Mouse (Mus musculus) kidney, postnatal 14 days (tissue): Measurements from ENCODE around the gene Ube2b.

Experiments used
- DNase-seq: peaks from one replicate; pipeline ENCODE4 v3.0.0; 2022; ENCODE audit warnings: mixed read lengths

The Ube2b gene

DNA sequence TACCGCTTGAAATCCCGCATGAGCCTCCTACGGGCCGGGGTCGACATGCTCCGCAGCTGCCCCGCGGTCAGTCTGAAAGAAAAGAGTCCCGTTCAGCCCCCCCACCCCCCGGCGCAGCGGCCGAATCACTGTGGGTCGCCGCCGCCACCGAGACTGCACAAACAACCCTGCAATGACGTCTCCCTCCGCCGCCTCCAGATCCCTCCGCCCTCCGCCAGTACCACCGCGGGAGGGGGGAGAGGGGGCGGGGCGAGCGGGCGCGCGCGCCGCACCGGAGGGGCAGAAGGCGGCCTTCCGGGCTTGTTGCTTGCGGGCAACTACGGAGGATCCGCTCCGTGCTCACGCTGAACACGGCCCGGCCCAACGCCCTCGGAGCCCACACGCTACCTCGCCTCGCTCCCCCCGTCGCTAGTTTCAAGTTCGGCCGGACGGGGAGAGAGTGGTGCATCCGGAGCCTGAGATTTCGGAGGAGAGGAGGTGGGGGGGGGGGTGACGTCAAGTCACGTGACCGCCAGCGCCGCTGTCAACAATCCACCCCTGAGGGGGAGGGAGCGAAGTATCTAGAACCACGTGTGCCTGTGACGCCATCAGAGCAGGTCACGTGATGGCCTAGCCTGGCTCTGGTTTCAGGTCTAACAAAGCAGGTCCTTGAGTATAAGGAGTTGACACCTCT lies at the start of gene Ube2b:
TSS of gene Ube2b (minus strand) at position 473 of the 673 bp plus-strand sequence.
- peak; percentile 98 for DNase-seq

DNA sequence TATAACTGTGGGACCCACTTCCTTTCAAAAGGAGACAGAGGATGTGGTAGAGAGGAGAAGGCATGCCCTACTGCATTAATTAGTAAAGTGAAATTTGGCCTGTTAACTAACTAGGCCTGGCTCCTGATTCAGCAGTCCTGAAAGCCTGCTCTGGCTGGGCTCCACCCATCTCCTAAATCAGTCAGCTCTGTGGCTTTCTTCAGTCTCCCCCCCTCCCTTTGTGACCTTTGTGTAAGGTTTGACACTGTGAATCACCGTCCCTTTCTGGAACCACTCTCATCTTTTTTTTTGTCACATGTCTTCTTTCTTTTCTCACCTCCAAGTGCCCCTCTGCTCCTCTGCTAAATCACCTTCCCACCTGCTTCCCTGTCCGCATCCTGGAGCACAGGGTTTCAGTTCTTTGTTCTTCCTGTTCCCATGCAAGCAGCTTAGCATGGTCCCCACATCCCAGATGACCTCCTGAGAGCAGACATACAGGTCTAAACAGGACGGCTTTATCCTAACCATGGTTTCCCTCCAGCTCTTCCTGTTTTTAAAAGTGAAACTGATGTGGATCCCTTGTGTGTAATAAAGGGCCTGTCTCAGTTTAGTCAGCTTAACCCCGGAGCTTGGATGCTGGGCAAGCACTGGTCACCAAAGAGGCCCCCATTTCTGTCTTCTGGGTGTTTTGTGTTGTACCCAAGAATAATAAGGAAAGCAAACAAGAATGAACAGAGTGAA lies 46.0 kb upstream of the Ube2b start:
- DNase-seq, result peak; percentile 37

DNA sequence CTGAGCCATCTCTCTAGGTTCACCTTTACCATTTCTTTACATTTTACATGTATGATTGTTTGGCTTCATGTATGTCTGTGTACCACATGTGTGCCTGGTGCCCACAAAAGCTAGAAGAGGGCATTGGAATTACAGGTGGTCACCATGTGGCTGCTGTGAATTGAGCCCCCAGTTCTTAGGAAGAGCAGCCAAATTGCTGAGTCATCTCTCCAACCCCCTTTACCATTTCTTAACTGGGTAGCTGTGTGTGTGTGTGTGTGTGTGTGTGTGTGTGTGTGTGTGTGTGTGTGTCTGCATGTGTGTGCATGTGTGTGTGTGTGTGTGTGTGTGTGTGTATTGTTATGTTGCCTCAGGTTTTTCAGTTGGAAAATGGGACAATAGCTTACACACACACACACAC lies 43.6 kb upstream of the Ube2b start:
- DNase-seq, result no peak

DNA sequence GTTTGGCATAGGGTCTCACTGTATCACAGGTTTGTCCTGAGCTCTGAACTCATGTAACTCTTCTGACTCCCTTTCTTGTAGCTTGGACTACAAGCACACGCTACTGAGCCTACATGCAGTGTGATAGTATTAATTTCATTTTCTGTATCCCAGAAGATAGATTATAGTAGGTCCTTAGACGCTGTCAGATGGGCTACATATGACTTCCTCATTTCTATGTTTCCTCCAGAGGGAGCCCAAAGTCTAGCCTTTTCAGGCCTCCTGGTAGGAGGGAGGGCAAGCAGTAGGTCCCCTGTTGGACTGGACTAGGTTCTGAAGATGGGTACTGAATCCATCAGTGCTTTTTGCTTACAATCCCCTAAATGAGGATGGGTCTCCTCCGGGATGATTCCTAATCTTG lies 42.7 kb upstream of the Ube2b start:
- DNase-seq, result no peak

DNA sequence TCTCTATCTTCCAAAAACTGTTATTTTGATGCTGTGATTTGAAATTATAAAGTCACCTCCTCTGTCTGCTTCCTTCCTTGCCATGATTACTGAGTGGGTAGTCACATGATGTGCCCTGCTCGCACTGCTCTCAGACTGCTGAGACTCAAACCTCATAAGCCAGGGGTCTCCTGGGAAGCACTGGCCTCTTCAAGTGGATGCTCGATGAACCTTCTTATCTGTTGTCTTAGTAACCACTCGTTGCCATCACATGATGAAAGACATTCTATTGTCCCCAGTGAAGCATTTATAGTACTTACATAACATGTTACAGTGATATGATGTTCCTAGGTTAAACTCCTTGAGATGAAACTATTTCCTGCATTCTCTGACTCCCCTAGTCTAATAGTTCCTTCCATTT lies 37.1 kb upstream of the Ube2b start:
- no peak for DNase-seq

DNA sequence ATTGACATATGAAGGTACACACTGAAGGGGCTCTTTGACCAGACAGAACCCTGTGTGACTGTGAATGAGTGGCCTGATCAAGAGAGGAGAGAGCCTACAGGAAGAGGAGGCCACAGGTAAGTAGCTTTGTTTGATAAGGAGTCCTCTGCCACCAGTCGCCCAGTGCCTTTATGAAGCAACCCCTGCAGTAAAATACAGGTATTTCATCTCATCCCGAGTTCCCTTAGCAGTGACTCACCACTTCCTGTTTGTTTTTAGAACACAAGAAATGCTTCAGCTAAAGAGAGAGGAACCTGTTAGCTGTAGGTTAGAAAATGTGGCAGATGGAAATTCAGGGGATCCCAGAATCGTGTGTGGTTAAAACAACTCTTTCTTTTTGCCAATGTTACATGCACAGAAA lies 35.3 kb upstream of the Ube2b start:
- no peak for DNase-seq

DNA sequence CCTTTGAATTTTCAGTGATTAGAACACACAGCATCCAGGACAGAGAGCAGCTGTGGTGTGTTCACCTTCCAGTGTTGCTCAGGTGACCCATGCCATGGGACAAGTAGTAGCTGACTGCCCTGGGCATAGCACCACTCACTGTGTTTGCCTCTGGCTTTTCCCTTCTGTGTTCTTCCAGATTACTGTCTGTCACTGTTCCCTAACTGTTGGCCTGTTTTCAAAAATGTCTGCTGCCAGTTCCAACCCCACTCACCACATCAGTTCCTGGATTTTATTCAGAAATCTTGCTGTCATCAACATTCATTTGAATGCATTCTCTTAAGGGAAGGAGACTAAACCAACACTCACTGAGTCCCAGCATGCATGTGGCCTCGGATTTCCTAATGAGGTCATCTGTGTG lies 33.4 kb upstream of the Ube2b start:
- no peak for DNase-seq

DNA sequence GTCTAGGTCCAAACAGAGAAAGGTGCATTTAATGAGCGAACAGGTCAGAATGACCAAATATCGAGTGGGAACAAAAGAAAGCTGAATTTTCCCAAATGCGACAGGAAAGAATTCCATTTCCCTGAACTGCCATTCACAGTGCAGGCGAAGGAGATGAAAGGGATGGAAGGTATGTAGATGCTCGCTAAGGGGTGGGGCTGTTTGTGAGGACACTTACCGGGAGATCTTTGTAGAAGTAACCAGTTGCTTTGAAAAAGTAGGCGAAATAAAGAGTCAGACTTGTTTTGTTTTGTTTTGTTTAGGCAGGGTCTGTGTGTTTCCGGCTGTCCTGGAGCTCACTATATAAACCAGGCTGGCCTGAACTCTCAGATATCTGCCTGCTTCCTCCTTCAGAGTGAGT lies 31.8 kb upstream of the Ube2b start:
- DNase-seq, result no peak

DNA sequence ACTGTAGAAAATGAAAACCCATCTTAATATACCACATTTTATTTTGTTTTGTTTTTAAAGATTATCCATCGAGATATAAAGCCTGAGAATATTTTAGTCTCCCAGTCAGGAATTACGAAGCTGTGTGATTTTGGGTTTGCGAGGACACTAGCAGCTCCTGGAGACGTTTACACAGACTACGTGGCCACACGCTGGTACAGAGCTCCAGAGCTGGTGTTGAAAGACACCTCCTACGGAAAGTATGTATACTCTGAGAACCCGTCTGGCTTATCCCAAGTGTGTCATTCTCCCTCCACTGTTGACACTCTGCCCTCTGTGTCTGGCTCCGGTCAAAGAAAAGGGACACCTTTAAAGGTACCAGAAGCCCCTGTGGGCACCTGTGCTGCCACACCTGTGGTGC lies 17.7 kb upstream of the Ube2b start:
- no peak for DNase-seq

DNA sequence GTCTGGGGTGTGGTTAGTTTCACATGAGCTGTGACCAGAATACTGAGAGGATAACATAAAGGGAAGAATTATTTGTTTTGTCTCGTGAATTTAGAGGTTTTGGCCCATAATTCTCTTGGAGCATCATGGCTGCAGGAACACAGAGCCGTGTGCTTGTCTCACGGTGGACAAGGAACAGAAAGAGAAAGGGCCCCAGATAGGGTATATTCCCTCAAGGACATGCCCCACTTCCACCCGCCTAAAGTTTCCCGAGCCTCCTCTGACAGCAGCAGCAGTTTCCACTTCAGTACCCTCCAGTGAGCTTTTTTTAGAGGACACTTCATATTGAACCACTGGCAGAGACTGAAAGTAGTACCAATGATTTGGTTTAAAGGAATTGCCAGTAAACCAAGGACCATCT lies 11.0 kb upstream of the Ube2b start:
- DNase-seq, result no peak

DNA sequence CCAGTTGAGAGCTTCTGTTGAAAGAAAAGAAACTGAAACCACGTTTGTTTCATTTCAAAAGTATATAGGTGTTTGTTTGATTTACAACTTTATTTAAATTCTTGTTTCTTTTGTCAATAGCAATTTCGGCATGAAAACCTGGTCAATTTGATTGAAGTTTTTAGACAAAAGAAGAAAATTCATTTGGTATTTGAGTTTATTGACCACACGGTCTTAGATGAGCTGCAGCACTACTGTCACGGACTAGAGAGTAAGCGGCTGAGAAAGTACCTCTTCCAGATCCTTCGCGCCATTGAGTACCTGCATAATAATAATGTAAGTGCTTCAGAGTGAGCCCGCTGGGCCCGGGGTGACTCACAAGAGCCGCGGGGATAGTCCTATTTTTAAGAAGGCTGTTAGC lies 10.4 kb upstream of the Ube2b start:
- no peak for DNase-seq

DNA sequence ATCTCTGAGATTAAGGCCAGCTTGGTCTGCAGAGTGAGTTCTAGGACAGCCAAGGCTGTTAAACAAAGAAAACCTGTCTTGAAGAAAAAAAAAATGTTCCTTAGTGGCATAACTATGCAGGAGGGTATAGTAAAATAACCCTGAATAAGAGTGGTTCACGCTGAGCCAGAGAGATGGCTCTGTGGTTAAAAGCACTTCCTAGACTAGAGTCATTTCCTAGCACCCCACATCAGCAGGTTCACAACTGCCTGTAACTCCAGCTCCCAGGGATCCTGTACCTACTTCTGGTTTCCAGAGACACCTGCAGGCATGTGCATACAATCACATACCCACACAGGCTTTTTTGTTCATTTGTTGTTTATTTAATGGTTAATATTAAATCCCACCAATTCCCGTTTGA lies 5.0 kb upstream of the Ube2b start:
- no peak for DNase-seq

DNA sequence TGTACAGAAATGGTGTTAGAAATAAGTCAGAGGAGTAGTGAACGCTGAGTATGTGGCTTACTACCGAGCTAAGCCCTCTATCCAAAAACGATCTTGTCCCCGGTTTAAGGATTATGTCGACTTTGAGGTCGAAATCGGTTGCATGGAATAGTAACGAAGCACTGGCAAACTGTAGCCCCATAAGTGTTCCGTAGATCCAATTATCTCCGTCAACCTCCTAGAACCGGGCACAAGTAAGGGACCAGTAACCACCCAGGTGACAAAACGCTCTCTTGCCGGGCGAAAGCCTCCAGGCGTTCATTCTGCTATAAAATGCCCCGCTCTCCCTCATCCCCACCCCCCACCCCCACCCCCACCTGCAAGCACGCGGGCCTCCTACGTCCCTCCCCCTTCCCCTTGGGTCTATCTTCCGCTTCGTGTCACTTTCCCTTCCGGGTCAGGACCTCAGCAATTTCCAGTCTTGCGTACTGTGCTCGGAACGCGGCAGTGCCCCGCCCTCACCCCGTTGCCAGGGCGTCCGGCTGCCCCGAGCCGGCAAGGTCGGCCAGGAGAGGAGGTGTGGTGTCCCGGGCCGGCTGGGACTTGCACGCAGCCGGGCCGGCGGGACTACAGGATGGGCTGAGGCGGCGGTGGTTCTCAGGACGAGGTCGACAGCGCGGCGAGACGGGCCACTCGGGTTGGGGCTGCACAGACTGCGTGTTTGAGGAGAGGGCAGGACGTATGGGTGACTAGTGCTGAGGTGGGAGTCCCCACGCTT lies 3.4 kb upstream of the Ube2b start, which contains the start of gene Cdkl3:
TSS of gene Cdkl3 (plus strand) at position 450 of the 757 bp plus-strand sequence.
- DNase-seq, result peak; percentile 97

DNA sequence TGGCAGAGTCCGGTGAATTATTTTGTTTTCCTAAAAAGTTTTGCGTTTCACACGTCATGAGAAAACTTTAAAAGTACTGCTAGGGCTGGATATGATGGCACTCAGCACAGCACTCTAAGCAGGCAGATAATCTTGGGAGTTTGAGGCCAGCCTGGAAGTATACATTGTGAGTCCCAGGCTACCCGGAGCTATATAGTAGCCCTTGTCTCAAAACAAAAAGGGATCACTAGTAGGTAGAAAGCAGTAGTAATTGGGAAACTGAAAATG lies 2.9 kb upstream of the Ube2b start:
- DNase-seq, result no peak

DNA sequence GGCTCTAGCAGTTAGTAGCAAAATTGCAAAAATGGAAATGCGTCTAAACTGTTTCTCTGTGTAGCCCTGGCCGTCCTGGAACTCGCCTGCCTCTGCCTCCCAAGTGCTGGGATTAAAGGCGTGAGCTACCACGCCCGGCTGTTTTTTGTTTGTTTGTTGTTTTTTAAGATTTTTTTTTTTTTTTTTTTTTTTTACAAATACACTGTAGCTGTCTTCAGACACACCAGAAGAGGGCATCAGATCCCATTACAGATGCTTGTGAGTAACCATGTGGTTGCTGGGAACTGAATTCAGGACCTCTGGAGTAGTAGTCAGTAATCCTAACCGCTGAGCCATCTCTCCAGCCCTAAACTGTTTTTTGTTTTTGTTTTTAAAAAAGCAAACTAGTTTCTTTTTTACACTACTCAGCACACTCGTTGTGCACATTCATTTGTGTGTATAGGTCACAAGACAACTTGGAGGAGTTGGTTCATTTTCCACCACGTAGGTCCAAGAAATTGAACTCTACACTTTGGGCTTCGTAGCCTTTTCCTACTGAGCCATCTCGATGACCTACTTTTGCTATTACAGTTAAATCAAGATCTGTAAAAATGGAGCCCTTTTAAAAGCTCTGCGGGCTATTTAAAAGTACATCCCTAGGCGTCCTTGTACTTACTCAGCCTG lies 2.4 kb upstream of the Ube2b start:
- DNase-seq, result no peak

DNA sequence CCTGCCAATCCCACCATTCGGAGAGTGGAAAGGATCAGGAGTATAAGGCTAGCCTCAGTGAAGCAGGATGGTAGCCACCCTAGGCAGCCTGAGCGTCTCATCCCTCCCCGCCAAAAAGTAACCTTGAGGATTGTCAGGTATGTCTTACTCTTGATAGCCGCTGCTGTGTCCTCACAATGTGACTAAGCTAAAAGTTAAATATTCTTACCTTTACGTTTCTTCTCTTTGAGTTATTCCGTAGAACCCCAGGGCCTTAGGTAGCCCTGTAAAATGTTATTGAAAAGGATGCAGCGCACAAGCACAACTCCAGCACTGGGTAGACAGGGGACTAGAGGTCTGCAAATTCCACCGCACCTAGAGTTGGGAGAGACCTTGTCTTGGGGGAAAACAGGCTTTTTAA lies 1.3 kb upstream of the Ube2b start:
- no peak for DNase-seq

DNA sequence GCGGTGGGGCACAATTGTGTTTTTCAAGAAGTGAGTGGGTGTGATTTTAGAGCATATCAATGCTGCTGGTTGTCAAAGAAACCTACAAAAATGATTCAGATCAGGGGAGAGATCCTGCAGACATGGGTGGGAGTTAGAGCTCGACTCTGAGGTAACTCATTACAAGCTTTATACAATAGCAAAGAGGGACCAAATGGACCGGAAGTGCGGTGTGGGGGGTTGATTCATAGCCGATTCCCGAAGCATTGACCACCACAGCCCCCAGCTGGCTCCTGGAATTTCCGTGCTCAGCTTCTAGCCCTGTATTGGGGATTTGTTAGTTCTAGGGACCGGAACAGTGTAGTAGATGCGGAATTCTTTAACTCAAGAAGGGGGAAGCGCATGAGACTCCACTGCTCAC lies 779 bp upstream of the Ube2b start:
- no peak for DNase-seq

DNA sequence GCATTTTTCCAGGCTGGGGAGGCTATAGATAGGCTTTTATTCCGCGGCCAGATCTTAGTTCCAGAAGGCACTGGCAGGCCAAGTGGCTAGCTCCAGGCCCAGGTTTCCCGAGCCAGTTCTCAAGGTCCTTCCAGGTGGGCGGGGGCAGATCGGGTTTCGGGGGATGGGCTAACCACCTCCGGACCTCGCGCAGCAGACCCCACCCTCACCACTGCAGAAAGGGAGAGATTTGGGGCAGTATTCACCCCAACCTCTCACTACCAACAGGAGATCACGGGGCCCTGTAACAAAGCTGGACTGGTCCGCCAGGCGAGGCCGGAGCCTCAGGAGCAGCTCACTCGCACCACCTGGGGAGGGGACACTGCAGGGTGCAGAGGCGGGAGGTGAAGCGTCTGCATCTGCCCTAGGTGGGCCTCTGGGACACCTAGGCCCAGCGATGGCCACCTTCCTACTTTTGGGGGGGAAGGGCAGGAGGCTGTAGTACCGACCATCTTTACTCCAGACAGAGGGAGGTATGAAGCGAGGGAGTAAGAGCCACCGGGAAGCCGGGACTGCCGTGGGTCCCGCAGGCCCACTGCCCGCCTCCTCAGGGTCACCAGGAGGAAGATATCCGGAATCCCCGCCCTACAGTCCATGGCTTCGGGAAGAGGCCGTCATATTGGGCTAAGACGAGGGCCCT lies 812 bp downstream of the Ube2b start:
- DNase-seq, result peak; percentile 81

DNA sequence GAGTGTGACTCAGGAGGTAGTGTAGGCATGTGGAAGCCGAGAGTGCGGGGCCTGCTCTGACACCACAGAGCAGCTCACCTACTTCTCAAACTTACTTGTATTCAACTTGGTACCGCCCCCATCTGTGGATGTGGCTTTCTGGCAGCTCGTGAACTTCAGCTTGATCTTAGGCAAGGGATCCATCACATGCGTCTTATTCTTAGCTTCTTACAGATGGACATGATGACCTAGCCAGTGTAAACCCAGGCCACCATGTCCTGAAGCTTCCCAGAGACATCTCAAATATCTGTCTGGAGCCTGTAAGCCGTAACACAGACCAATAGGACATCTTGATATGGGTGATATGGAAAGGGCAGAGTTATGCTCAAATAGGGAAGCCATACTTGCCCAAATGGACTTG lies 28.9 kb downstream of the Ube2b start:
- no peak for DNase-seq

DNA sequence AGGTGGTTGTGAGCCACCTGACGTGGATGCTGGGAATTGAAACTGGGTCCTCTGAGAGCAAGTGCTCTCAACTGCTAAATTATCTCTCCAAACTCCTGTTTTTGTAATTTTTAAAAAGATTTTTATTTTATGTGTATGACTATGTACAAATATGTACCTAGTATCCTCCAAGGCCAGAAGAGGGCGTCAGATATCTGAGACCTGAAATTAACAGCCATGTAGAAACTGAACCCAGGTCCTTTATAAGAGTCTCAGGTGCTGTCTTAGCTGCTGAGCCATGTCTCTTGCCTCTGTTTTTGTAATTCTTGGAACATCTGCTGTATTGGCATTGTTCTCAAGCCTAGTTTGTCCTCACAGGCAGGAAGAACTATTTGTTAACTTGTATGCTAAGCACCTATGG lies 31.1 kb downstream of the Ube2b start:
- DNase-seq, result no peak

DNA sequence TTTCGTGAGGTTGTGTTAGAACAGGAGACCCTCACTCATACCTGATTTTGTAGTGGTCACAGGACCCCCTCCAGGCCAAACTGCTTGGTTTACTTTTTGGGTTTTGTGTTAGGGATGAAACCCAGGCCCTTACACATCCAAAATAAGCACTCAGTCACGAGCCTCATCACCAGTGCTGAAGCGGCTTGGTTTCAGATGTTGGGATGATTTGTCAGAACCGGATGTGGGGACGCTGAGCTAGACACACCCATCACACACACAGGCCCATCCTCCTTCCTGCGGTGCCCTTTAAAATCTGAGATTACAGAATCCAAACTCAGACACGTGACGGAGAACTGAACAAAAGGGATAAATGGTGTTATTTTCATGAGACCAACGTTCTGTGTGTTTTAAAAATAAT lies 31.7 kb downstream of the Ube2b start:
- DNase-seq, result no peak

DNA sequence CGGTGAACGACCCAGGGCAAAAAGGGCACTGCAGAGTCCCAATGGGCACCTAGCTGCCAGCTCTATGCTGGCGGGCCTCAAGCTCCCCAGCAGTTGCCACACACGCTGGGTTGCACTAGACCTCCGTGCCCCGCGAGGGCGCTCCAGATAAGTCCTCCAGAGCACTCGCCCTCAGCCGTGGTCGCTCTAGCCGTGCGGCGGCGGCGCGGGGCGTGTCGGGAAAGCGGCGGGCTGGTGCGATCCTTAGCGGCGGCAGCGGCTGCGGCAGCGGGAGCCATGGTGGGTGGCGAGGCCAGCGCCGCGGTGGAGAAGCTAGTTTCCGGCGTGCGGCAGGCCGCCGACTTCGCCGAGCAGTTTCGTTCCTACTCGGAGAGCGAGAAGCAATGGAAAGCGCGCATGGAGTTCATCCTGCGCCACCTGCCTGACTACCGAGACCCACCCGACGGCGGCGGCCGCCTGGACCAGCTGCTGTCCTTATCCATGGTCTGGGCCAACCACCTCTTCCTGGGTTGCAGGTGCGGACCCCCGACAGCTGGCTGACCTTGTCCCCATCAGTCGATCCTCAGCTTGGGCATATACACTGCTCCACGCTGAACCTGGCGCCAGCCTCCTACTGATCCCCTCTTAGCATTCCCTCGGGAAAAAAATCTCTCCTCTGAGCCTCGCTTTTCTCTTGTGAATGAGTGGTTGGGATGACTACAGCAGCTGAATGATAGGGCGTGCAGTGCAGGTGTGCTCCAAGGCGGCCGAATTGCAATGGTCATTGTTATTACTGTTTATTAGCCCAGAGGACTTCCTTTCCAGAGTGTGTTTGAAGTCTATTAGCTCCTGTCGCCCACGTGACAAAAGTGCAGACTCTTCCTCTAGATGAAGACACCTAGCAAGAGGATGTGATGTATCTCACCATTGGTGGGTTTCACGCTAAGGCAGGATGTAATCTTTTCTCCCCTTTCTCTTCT lies 32.8 kb downstream of the Ube2b start, which contains the start of gene Cdkn2aipnl:
TSS of gene Cdkn2aipnl (plus strand) at position 219 of the 959 bp plus-strand sequence.
- DNase-seq, result peak; percentile 96
